Mouse (Mus musculus) stomach, embryonic 15.5 days (tissue): ENCODE measurements around the gene Abcb5. TPM values are rescaled to one million over a fixed set of nuclear protein-coding genes. Genes with fewer than 3 reads are reported as not detected.

ENCODE experiments used
- ATAC-seq: fragments of 200-750 bp; cut with Nextera tagmentation; 2 replicates; pipeline ENCODE4 v1.8.0; 2017; ENCODE audit warnings: low read depth, moderate number of reproducible peaks, moderate TSS enrichment; ENCODE audit not compliant: insufficient read depth, low FRiP score
- H3K27ac ChIP-seq: fragments of 300-500 bp; sonication (generic); 2 replicates; pipeline ENCODE4 v1.5.1; 2015; ENCODE audit warnings: mild to moderate bottlenecking, inconsistent platforms
- H3K27me3 ChIP-seq: fragments of 300-500 bp; sonication (generic); replicated peaks from 2 replicates; pipeline ENCODE4 v1.6.1; 2015; ENCODE audit warnings: inconsistent platforms
- H3K36me3 ChIP-seq: fragments of 300-500 bp; sonication (generic); 2 replicates; pipeline ENCODE4 v1.6.1; 2015; ENCODE audit warnings: inconsistent platforms
- H3K4me1 ChIP-seq: fragments of 300-500 bp; sonication (generic); 2 replicates; pipeline ENCODE4 v1.6.1; 2015; ENCODE audit warnings: inconsistent platforms
- H3K4me2 ChIP-seq: fragments of 300-500 bp; sonication (generic); 2 replicates; pipeline ENCODE4 v1.6.1; 2015; ENCODE audit warnings: mild to moderate bottlenecking, inconsistent platforms
- H3K4me3 ChIP-seq: fragments of 300-500 bp; sonication (generic); replicated peaks from 2 replicates; pipeline ENCODE4 v1.5.1; 2015; ENCODE audit warnings: inconsistent platforms
- H3K9ac ChIP-seq: fragments of 300-500 bp; sonication (generic); 2 replicates; pipeline ENCODE4 v1.6.1; 2015; ENCODE audit warnings: inconsistent platforms
- H3K9me3 ChIP-seq: fragments of 300-500 bp; sonication (generic); 2 replicates; pipeline ENCODE4 v1.6.1; 2016; ENCODE audit warnings: inconsistent platforms
- WGBS: fragments of 180-500 bp; shearing (Covaris S2); methylation state at CpG from one replicate; pipeline ENCODE4 v1.1.7; 2015; 5-methylcytosine and 5-hydroxymethylcytosine counted together
- polyA plus RNA-seq: library from polyadenylated mRNA; unstranded; fragments of >200 nt; fragmentation: Nextera tagmentation; extraction: Ambion mirVana; gene quantifications from 2 replicates; pipeline ENCODE4 v1.2.1, GENCODE M21; 2015

Abcb5 gene
- polyA plus RNA-seq, 1 experiment from 2014 or later: not detected

DNA sequence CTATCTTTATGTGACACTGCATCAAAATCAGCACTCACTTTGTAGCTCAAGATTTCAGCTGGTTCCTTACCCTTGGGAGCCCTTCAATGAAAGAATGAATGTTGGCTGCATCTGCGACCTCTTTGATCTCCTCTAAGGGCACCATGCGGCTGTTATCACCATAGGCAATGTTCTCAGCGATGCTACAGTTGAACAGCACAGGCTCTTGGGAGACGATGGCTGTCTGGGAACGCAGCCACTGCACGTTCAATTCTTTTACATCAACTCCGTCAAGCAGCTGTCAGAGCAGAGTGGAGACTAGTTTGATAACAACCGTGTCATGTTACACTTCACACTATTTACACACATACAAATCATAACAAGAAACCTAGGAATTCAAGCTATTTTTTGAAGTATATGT is 93.5 kb downstream of the Abcb5 start:
- Histone ChIP-seq H3K4me3 (no peak overlapping the region), H3K27ac (no peak overlapping the region), H3K9ac (no peak overlapping the region), H3K4me2 (no peak overlapping the region), H3K27me3 (no peaks in the 10 kb centered on the region), H3K36me3 (no peaks in the 10 kb centered on the region), H3K9me3 (no peaks in the 10 kb centered on the region), H3K4me1 (no peaks in the 10 kb centered on the region)
- ATAC-seq: peak; percentile 53; the same call in 1 of the 2 replicates
- WGBS: 50% methylated on average over 8 of the region's 8 CpGs

DNA sequence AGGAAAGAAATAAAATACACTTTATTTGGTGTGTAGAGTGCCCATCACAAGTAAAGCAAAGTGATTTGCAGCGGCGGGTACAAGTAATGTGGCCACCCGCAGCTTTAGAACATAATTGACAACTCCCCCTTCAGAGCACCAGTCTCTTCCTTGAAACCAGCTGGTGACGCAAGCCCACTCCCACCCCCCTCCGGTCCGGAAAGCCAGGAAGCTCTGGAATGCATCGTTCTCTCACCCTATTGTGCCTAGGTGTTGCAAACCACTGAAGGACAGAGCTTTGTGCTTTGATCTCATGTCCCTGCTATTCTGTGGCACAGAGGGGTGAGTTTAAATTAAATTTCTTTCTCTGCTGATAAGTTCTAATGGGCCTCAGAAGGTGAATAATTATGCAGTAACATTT is 110.1 kb downstream of the Abcb5 start:
- Histone ChIP-seq H3K36me3 (no peaks in the 10 kb centered on the region), H3K27me3 (peaks cover 39% of the 10 kb centered on the region), H3K4me1 (peaks cover 8% of the 10 kb centered on the region; the same call in 1 of the 2 replicates), H3K9ac (no peak overlapping the region), H3K4me3 (no peak overlapping the region), H3K4me2 (no peak overlapping the region), H3K27ac (no peak overlapping the region), H3K9me3 (no peaks in the 10 kb centered on the region)
- 10% methylated on average over 7 of the region's 7 CpGs for WGBS
- no peak for ATAC-seq

DNA sequence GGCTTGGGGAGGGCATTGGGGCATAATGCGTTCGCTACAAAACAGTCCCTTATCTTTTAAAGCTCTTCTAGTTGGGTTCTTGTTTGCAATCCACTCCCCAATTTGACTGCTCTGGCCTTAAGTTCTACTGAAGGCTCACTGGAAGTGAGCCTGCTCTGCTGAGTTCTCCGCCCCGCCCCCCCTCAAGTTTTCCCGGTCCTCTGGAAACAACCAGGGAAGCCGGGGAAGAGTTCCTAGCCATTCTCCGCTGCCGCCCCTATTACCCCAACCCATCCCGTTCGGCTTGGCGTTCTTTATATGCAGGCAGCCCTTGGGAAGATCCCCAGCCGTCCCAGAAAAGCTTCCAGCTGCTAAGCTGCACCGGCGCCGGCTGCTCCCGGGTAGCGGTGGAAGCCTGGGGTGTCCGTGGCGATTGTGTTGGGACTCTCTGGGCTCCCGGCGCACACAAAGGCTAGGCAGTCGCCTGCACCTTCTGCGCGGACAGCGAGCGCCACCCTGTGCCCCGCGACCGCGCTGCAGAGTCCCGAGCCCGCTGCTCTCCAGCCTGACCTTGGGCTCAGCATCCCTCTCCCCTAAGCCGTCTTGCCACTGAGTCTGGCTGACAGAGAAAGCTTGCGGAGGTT is 111.3 kb downstream of the Abcb5 start:
- no peaks in the 10 kb centered on the region for H3K36me3 ChIP-seq
- H3K4me1 ChIP-seq: peaks cover 8% of the 10 kb centered on the region; the same call in 1 of the 2 replicates
- ATAC-seq: peak; percentile 89
- peaks cover 43% of the 10 kb centered on the region for H3K27me3 ChIP-seq
- no peaks in the 10 kb centered on the region for H3K9me3 ChIP-seq
- peak overlapping the region; percentile 77 for H3K4me2 ChIP-seq
- H3K9ac ChIP-seq: no peak overlapping the region
- H3K27ac ChIP-seq: no peak overlapping the region
- peak overlapping the region; percentile 40 for H3K4me3 ChIP-seq
- under 1% methylated on average over 34 of the region's 34 CpGs for WGBS

DNA sequence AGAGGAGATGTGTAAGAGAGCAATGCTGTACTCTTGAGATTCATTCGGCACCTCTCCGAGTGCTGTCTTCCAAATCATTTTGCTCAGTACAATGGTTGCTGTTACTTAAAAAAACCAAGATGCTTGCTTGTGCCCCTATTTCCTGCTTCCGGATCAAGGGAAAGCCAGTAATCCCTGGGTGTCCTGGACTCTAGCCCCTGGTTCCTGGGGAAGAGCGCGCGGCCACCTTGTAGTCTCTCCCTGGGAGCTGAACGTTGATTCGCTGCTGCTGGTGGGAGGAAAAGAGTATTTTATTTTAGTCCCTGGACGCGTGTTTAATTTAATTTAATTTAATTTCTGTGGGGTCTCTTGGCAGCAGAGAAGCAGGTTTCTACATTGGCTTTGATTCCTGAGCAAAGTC is 111.8 kb downstream of the Abcb5 start:
- H3K27ac ChIP-seq: no peak overlapping the region
- H3K4me3 ChIP-seq: peak overlapping the region; percentile 40; the same call in 1 of the 2 replicates
- no peaks in the 10 kb centered on the region for H3K9me3 ChIP-seq
- ATAC-seq: no peak
- H3K4me1 ChIP-seq: peaks cover 10% of the 10 kb centered on the region
- no peak overlapping the region for H3K9ac ChIP-seq
- peaks cover 47% of the 10 kb centered on the region for H3K27me3 ChIP-seq
- no peaks in the 10 kb centered on the region for H3K36me3 ChIP-seq
- WGBS: 4% methylated on average over 10 of the region's 10 CpGs
- peak overlapping the region; percentile 77 for H3K4me2 ChIP-seq

DNA sequence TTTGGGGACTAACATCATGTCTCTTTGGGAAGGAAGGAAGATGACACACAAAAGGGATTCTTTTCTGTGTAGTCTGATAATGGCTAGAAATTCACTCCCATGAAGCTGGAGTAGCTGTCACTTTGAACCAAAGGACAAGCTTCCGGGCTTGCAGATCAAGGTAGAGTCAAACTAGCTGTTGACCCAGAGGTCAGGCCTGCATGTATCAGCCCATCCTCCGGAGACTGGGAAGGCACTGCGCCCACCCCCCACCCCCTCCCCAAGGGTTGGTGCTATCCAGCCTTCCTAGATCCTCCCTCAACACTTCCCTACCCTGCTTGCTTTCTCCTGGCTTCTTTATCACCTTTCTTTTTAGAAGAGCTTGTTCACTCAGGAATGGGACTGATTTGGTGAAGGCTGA is 112.9 kb downstream of the Abcb5 start:
- Histone ChIP-seq H3K36me3 (no peaks in the 10 kb centered on the region), H3K4me2 (no peak overlapping the region), H3K27me3 (peaks cover 58% of the 10 kb centered on the region), H3K27ac (no peak overlapping the region), H3K9me3 (no peaks in the 10 kb centered on the region), H3K9ac (no peak overlapping the region), H3K4me3 (no peak overlapping the region), H3K4me1 (peaks cover 20% of the 10 kb centered on the region)
- WGBS: 7% methylated on average over 3 of the region's 3 CpGs
- no peak for ATAC-seq

DNA sequence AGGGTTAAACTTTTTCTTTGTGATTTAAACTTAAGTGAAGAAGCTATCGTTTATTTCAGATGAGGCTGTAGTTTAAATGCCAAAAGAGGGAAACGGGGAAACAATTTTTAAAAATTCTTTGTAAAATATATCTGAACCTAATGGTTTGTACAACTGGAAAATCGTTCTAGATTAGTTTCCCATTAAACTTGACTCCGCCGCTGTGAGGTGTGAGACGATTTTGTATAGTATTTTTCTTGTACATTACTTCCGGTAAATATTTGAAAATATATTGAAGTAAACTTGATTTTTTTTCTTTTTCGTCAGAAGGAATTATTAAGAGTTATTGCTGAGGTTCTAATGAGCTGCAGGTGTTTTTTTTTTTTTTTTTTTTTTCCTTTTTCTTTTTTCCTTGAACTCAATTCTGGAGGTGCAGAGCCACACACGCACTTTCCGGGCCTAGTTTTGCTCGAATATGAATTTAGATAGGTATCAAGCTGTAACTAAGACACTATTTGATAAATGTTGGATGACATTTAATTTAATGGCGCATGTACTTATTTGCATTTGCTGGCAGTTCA is 115.3 kb downstream of the Abcb5 start:
- no peak for ATAC-seq
- H3K27me3 ChIP-seq: peaks cover 76% of the 10 kb centered on the region
- 29% methylated on average over 12 of the region's 12 CpGs for WGBS
- no peak overlapping the region for H3K4me2 ChIP-seq
- no peak overlapping the region for H3K9ac ChIP-seq
- peaks cover 34% of the 10 kb centered on the region for H3K4me1 ChIP-seq
- H3K27ac ChIP-seq: no peak overlapping the region
- no peaks in the 10 kb centered on the region for H3K36me3 ChIP-seq
- no peak overlapping the region for H3K4me3 ChIP-seq
- no peaks in the 10 kb centered on the region for H3K9me3 ChIP-seq

DNA sequence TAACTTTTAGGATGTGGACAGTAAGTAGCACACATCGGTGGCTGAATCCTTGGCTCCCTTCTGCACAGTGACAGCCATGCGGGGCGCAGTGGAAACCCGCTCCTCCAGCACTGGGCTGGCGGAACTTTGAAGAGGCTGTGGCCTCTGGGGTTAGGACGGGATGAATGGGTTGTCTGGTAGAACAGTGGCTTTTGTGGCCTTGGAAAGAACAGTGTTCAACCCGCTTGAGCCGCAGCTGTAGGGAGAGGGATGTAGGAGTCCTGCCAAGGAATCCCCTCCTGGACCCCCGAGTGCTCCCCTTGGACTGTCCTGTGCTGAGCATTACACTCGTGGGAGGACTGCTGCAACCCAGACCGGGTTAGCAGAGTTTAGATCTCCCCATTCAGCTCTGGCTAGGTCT is 116.2 kb downstream of the Abcb5 start:
- Histone ChIP-seq H3K27me3 (peaks cover 77% of the 10 kb centered on the region), H3K27ac (no peak overlapping the region)

DNA sequence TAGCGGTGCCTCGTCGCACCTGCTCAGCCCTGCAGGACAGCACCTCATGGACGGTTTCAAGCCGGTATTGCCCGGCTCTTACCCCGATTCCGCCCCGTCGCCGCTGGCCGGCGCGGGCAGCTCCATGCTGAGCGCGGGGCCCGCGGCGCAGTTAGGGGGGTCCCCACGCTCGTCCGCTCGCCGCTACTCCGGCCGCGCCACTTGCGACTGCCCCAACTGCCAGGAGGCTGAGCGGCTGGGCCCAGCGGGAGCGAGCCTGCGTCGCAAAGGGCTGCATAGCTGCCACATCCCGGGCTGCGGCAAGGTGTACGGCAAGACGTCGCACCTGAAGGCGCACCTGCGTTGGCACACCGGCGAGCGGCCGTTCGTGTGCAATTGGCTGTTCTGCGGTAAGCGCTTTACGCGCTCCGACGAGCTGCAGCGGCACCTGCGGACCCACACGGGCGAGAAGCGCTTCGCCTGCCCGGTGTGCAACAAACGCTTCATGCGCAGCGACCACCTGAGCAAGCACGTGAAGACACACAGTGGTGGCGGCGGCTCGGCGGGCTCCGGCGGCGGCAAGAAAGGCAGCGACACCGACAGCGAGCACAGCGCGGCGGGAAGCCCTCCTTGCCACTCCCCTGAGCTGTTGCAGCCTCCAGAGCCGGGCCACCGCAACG is 116.9 kb downstream of the Abcb5 start:
- Histone ChIP-seq H3K4me3 (peak overlapping the region; percentile 28), H3K9me3 (no peaks in the 10 kb centered on the region), H3K9ac (no peak overlapping the region), H3K4me2 (peak overlapping the region; percentile 52), H3K36me3 (no peaks in the 10 kb centered on the region), H3K27ac (no peak overlapping the region), H3K27me3 (peaks cover 77% of the 10 kb centered on the region), H3K4me1 (peaks cover 26% of the 10 kb centered on the region)
- peak; percentile 28; the same call in 1 of the 2 replicates for ATAC-seq
- WGBS: under 1% methylated on average over 78 of the region's 78 CpGs

More for the DNA sequence above, 116.2 kb downstream of the Abcb5 start:
- Histone ChIP-seq H3K36me3 (no peaks in the 10 kb centered on the region), H3K4me1 (peaks cover 32% of the 10 kb centered on the region), H3K4me2 (no peak overlapping the region), H3K4me3 (no peak overlapping the region), H3K9me3 (no peaks in the 10 kb centered on the region), H3K9ac (no peak overlapping the region)
- ATAC-seq: no peak
- 1% methylated on average over 11 of the region's 11 CpGs for WGBS

DNA sequence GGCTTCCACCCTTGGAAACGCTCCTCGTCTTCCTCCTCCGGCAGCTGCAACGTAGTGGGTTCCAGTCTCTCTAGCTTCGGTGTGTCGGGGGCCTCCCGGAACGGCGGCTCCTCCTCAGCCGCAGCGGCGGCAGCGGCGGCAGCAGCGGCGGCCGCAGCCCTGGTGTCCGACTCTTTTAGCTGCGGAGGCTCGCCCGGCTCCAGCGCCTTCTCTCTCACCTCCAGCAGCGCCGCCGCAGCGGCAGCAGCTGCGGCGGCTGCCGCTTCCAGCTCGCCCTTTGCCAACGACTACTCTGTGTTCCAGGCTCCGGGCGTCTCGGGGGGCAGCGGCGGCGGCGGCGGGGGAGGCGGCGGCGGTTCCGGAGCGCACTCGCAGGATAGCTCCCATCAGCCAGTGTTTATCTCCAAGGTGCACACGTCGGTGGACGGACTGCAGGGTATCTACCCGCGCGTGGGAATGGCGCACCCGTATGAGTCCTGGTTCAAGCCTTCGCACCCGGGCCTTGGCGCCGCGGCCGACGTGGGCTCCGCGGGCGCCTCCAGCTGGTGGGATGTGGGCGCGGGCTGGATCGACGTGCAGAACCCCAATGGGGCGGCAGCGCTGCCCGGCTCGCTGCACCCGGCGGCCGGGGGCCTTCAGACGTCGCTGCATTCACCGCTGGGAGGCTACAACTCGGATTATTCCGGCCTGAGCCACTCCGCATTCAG is 117.6 kb downstream of the Abcb5 start:
- H3K36me3 ChIP-seq: no peaks in the 10 kb centered on the region
- H3K4me1 ChIP-seq: peaks cover 26% of the 10 kb centered on the region
- peak; percentile 12; the same call in 1 of the 2 replicates for ATAC-seq
- H3K27ac ChIP-seq: no peak overlapping the region
- H3K27me3 ChIP-seq: peaks cover 79% of the 10 kb centered on the region
- H3K9ac ChIP-seq: no peak overlapping the region
- WGBS: under 1% methylated on average over 76 of the region's 80 CpGs
- peak overlapping the region; percentile 28 for H3K4me3 ChIP-seq
- H3K4me2 ChIP-seq: peak overlapping the region; percentile 52
- no peaks in the 10 kb centered on the region for H3K9me3 ChIP-seq

DNA sequence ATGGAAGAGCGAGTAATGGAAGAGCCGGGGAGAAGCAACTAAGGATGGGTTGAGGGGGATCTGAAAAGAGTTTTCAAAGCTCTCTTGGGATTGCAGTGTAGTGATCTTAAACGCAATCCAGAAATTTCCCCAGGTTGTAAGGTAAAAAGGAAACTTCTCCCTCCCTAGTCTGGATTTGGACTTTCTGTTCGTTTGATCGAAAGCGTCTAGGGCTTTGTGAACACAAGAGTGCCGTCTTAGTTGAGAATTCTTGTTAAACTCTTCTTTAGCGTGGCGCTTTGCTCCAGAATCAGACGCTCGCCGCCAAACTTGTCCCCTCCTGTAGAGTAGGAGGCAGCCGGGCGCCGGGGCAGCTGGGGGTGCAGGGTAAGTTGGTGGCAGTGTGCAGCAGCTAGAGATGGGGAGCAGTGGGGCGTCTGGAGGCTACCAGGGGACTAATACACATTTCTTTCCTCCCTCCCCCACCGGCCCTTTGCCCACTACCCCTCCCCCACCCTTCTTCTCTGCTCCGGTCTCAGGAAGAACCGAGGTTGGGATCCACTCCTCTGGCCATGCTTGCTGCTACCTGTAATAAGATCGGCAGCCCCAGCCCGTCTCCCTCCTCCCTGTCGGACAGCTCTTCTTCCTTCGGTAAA is 118.2 kb downstream of the Abcb5 start:
- Histone ChIP-seq H3K4me3 (peak overlapping the region; percentile 28), H3K27me3 (peaks cover 79% of the 10 kb centered on the region), H3K9me3 (no peaks in the 10 kb centered on the region), H3K36me3 (no peaks in the 10 kb centered on the region), H3K4me2 (peak overlapping the region; percentile 52), H3K27ac (no peak overlapping the region), H3K9ac (no peak overlapping the region), H3K4me1 (peaks cover 27% of the 10 kb centered on the region)
- WGBS: 1% methylated on average over 22 of the region's 23 CpGs
- no peak for ATAC-seq

DNA sequence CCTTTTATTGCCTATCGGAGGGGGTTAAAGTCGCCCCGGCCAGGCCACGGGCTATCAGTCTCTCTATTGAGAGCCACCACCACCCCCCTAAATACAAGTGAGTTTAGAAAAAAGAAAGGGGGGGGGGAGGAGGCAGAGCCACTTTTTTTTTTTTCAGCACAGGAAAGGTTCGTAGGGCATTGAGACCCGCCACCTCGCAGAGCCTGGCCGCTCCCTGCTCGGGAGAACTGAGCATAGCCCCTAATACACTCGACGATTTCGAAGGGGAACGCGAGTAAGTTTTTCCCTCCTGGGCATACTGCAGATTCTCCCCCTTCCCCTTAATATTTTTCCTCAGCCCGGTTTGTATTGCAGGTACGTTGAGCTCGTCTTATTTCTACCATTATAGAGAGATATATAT is 118.8 kb downstream of the Abcb5 start:
- peaks cover 29% of the 10 kb centered on the region for H3K4me1 ChIP-seq
- H3K27me3 ChIP-seq: peaks cover 81% of the 10 kb centered on the region
- no peak overlapping the region for H3K9ac ChIP-seq
- no peaks in the 10 kb centered on the region for H3K36me3 ChIP-seq
- peak overlapping the region; percentile 41 for H3K4me3 ChIP-seq
- H3K27ac ChIP-seq: no peak overlapping the region
- no peak for ATAC-seq
- peak overlapping the region; percentile 64 for H3K4me2 ChIP-seq
- 1% methylated on average over 17 of the region's 17 CpGs for WGBS
- H3K9me3 ChIP-seq: no peaks in the 10 kb centered on the region
